Mouse (Mus musculus) cerebellum, adult 2 months (tissue): ENCODE data around the gene Cyp4f15. TPM values are rescaled to one million over a fixed set of nuclear protein-coding genes. Genes with fewer than 3 reads are reported as not detected.
"Not testable (repeated sequence)": the region's sequence is repeated elsewhere in the genome, so short reads cannot be mapped to it uniquely, and the experiment has no call there.

ENCODE experiments used
- DNase-seq, 2 experiments: peaks; one replicate each; pipeline ENCODE4 v3.0.0; 2021
- H3K27ac ChIP-seq: fragments of 200-500 bp; 2 replicates; pipeline ENCODE4 v1.5.1; 2012; ENCODE audit warnings: low read length, control low read depth, inconsistent platforms; ENCODE audit not compliant: insufficient read depth
- H3K27me3 ChIP-seq: fragments of 200-500 bp; 2 replicates; pipeline ENCODE4 v1.6.1; 2012; ENCODE audit warnings: inconsistent platforms, mild to moderate bottlenecking, low read length, moderate library complexity; ENCODE audit not compliant: control insufficient read depth, insufficient read depth
- H3K4me1 ChIP-seq: fragments of 200-500 bp; 2 replicates; pipeline ENCODE4 v1.6.1; 2011; ENCODE audit warnings: low read length; ENCODE audit not compliant: control insufficient read depth, insufficient read depth
- H3K4me3 ChIP-seq: fragments of 200-500 bp; replicated peaks from 2 replicates; pipeline ENCODE3; 2011; ENCODE audit warnings: mild to moderate bottlenecking, low read depth, low read length, control low read depth; ENCODE audit not compliant: insufficient read depth
- CTCF ChIP-seq: fragments of 200-500 bp; IDR thresholded peaks from 2 replicates; pipeline ENCODE4 v1.5.1; 2011; ENCODE audit warnings: low read depth, mild to moderate bottlenecking, control low read depth, low read length, moderate library complexity, borderline replicate concordance; ENCODE audit not compliant: insufficient read depth
- POLR2A ChIP-seq: fragments of 200-500 bp; IDR thresholded peaks from 2 replicates; pipeline ENCODE4 v1.6.1; 2011; ENCODE audit warnings: low read length, control low read depth, borderline replicate concordance; ENCODE audit not compliant: insufficient read depth
- WGBS: fragments of 180-500 bp; shearing (Covaris S2); methylation state at CpG from one replicate; pipeline ENCODE4 v1.1.7; 2018; 5-methylcytosine and 5-hydroxymethylcytosine counted together
- polyA plus RNA-seq: library from polyadenylated mRNA; depleted of rRNA; stranded (reverse); fragments of >200 nt; gene quantifications from 2 replicates; pipeline ENCODE4 v1.2.3, GENCODE M21; 2012

The Cyp4f15 gene
- polyA plus RNA-seq, 1 experiment: 5.1 TPM

- Histone ChIP-seq H3K4me1 (no peaks in the 10 kb centered on the region), H3K4me3 (no peak overlapping the region), H3K27ac (no peak overlapping the region), H3K27me3 (no peaks in the 10 kb centered on the region)
- no peak for DNase-seq
- 50% methylated on average over 7 of the region's 7 CpGs for WGBS
- TF ChIP-seq POLR2A (no peak), CTCF (no peak)
Observed at GRCm38 (mm10) chr17:32673976-32674375, 11.5 kb upstream of the Cyp4f15 start.

GRCm38 (mm10) chr17:32676040-32676635, 9.3 kb upstream of the Cyp4f15 start:
- Histone ChIP-seq H3K27ac (no peak overlapping the region), H3K27me3 (no peaks in the 10 kb centered on the region), H3K4me1 (no peaks in the 10 kb centered on the region), H3K4me3 (no peak overlapping the region)
- no peak for DNase-seq
- no peak for TF ChIP-seq CTCF
- no peak for TF ChIP-seq POLR2A
- 31% methylated on average over 21 of the region's 21 CpGs for WGBS

- WGBS: 4% methylated on average over 2 of the region's 2 CpGs
- H3K27ac ChIP-seq: no peak overlapping the region
- DNase-seq: peak; percentile 5 to 16
Observed at GRCm38 (mm10) chr17:32680404-32680803, 5.0 kb upstream of the Cyp4f15 start.

DNA sequence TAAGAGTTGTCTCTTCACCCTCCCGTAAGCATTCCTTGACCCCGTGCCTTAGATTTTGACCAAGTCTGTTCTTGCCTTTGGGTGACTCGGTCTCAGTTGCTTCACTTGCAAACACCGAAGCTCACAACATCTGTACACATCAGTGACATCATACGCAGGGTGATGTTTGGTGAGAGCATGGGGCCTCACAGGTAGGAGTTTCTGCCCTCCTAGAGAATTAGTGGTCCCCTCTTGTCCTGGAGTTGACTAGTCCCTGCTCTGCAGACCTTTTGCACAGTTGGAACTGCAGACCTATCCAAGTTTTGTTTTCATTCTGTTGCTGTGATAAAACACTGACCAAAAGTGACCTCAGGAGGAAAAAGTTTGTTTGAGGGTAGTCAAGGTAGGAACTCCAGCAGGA, 1.3 kb downstream of the Cyp4f15 start:
- 94% methylated on average over 5 of the region's 5 CpGs for WGBS
- Histone ChIP-seq H3K27me3 (no peaks in the 10 kb centered on the region), H3K27ac (no peak overlapping the region), H3K4me1 (no peaks in the 10 kb centered on the region), H3K4me3 (no peak overlapping the region)
- no peak for DNase-seq
- no peak for TF ChIP-seq CTCF
- TF ChIP-seq POLR2A: no peak

More at GRCm38 (mm10) chr17:32680404-32680803, 5.0 kb upstream of the Cyp4f15 start:
- TF ChIP-seq CTCF (peak; percentile 37; the same call in 1 of the 2 replicates), POLR2A (no peak)
- Histone ChIP-seq H3K4me3 (no peak overlapping the region), H3K4me1 (no peaks in the 10 kb centered on the region), H3K27me3 (no peaks in the 10 kb centered on the region)

- Histone ChIP-seq H3K4me3 (no peak overlapping the region), H3K4me1 (no peaks in the 10 kb centered on the region), H3K27me3 (no peaks in the 10 kb centered on the region), H3K27ac (no peak overlapping the region)
- DNase-seq: no peak
- TF ChIP-seq POLR2A (no peak), CTCF (no peak)
- 97% methylated on average over 1 of the region's 1 CpGs for WGBS
Observed at GRCm38 (mm10) chr17:32690959-32691358, 5.5 kb downstream of the Cyp4f15 start.

DNA sequence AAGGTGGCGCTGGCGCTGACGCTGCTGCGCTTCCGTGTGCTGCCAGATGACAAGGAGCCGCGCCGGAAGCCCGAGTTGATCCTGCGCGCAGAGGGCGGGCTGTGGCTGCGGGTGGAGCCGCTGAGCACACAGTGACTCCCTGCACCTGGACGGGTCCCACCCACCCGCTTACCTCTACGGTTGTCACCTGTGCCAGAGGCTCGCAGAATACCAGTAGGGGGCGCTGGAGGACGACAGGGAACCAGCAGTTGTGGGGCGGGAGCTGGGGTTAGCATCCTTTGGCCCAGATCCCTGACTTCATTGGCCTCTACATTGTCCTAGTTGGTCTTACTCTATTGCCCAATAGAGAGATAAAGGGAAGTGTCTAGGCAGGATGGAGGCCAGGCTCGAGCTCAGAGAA, 17.4 kb downstream of the Cyp4f15 start:
- no peak overlapping the region for H3K4me3 ChIP-seq
- WGBS: 50% methylated on average over 22 of the region's 22 CpGs
- H3K27me3 ChIP-seq: no peaks in the 10 kb centered on the region
- no peaks in the 10 kb centered on the region for H3K4me1 ChIP-seq
- DNase-seq: peak; percentile 5 to 8
- TF ChIP-seq CTCF (no peak), POLR2A (no peak)
- no peak overlapping the region for H3K27ac ChIP-seq

DNA sequence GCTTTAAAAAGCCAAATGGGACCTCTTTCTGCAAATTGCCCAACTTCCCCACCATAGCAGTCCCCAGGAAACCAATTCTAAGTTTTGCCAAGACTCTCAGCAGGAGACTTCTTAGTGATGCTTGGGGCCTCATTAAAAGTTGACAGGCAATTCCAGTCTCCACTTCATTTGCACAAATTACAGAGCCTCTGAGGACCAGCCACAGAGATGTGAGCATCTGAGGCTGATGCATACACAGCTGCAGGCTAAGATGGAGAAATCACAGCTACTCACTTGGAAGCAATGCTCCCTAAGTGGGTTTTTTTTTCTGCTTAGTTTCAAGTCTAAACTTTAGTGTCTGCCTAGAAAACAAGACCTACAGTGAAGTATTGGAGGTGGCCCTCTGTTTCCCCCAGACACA, 25.1 kb downstream of the Cyp4f15 start:
- H3K27ac ChIP-seq, DNase-seq: not testable (repeated sequence)

DNA sequence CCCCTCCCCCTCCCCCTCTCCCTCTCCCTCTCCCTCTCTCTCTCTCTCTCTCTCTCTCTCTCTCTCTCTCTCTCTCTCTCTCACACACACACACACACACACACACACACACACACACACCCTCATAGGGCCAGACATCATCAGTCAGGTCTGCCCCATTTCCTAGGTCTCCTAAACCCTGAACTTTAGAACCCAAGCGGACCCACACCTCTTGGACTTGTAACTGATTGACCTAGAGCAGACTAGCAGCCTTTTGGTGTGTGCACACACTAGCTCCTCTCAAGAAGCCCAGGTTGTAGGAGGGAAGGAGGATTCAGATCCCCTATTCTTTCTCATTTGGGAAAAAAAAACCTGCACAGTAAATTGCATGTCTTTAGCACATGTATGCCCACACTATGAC, 36.7 kb downstream of the Cyp4f15 start:
- 85% methylated on average over 1 of the region's 1 CpGs for WGBS
- not testable (repeated sequence) for DNase-seq, H3K27ac ChIP-seq, H3K4me3 ChIP-seq, H3K4me1 ChIP-seq, H3K27me3 ChIP-seq

More for the DNA sequence above, 25.1 kb downstream of the Cyp4f15 start:
- not testable (repeated sequence) for H3K27me3 ChIP-seq, H3K4me1 ChIP-seq, H3K4me3 ChIP-seq
